ENCODE assay signal across 29 mouse cellular contexts in the genomic region with DNA sequence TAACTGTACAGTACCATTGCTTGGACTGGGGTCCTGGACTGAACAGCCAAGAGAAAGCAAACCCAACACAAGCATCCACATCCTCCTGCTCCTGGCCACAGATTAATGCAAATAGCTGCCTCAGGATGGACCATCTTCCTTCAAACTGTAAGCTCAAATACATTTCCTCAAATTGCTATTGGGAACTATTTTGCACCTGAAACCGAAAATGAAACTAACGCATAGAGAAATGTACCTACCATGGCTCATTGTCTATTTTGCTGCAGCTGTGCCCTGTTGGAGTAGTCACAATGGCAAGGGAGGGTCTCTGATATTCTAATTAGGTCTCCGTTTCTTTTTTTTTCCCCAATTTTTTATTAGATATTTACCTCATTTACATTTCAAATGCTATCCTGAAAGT. TPM values are rescaled to one million over a fixed set of nuclear protein-coding genes. Genes with fewer than 3 reads are reported as not detected.
DNase-seq lines count a peak whose midpoint lies in the region; ATAC-seq and TF ChIP-seq lines count a peak whose summit lies in the region.
"Had no signal": no experiment of that assay in that cellular context is flagged by ENCODE, and none has a peak within 500 bp of the region (broad histone marks: within the 10 kb centered on the region; RNA-seq: fewer than 3 reads in every experiment).

No protein-coding gene starts in this region.

- no peak for TF ChIP-seq CTCF in CH12.LX (conservative IDR thresholded peaks at IDR 0.05 in 1 of 2, IDR thresholded peaks at IDR 0.05 in 1 of 2; ENCODE audit: low read depth in 2 of 2, low read length in 2 of 2)

- TF ChIP-seq POLR2A in CH12.LX (IDR thresholded peaks at IDR 0.05; ENCODE audit: low read depth, low read length) = no peak

- DNase-seq in CD4-positive helper T cell, adult 2 months (ENCODE audit: low read depth, low spot score) = peak; percentile 25
- DNase-seq in CH12.LX (ENCODE audit: extremely low read depth) = peak; percentile 56
- peak; percentile 68 for DNase-seq in induced T-regulatory cell, adult 2 months (ENCODE audit: low read depth)
- no peak for DNase-seq in left cerebral cortex, adult 18-20 months (ENCODE audit: low spot score in 2 of 2)
- DNase-seq in retina, embryonic 14.5 days (ENCODE audit: low spot score) = no peak
- DNase-seq: adrenal gland, postnatal 10 days; cerebellum, adult 11 months; cerebellum, adult 8-10 months; cerebellum, postnatal 10 days; cerebellum, postnatal 36 days; embryo, embryonic 11 days; gastrocnemius, postnatal 25 days; heart, adult 2 months had no signal

- no peaks in the 10 kb centered on the region for H3K79me2 ChIP-seq in CH12.LX (replicated peaks; ENCODE audit: control insufficient read depth, extremely low read depth, insufficient read depth, poor library complexity, severe bottlenecking)

- H3K4me2 ChIP-seq in CH12.LX (ENCODE audit: insufficient read depth, low read depth, poor library complexity, severe bottlenecking) = peak overlapping the region; percentile 6; the same call in 1 of the 2 replicates
- H3K4me2 ChIP-seq in kidney, embryonic 15.5 days = no peak overlapping the region
- H3K4me2 ChIP-seq: embryonic facial prominence, embryonic 13.5 days; forebrain, embryonic 12.5 days; forebrain, embryonic 15.5 days; heart, embryonic 13.5 days; hindbrain, embryonic 12.5 days; hindbrain, embryonic 15.5 days had no signal

- H3K9ac ChIP-seq in CH12.LX (ENCODE audit: insufficient read depth, low read depth) = no peak overlapping the region
- no peak overlapping the region for H3K9ac ChIP-seq in kidney, embryonic 15.5 days
- H3K9ac ChIP-seq: embryonic facial prominence, embryonic 13.5 days; forebrain, embryonic 12.5 days; forebrain, embryonic 15.5 days; heart, embryonic 13.5 days; hindbrain, embryonic 12.5 days; hindbrain, embryonic 15.5 days had no signal

- no peak overlapping the region for H3K4me3 ChIP-seq in CH12.LX (replicated peaks in 1 of 3; ENCODE audit: low read depth in 2 of 3, low read length in 2 of 3, poor library complexity in 1 of 3)
- H3K4me3 ChIP-seq in kidney, embryonic 15.5 days (replicated peaks) = no peak overlapping the region
- H3K4me3 ChIP-seq: embryonic facial prominence, embryonic 10.5 days; embryonic facial prominence, embryonic 13.5 days; erythroblast, embryonic 14.5 days; forebrain, embryonic 12.5 days; forebrain, embryonic 15.5 days; heart, adult 2 months; heart, embryonic 10.5 days; heart, embryonic 13.5 days; hindbrain, embryonic 12.5 days; hindbrain, embryonic 15.5 days had no signal

- dilution Hi-C loops in CH12.LX (cut with MboI; ENCODE audit: extremely low pct_ligation_motif_present, extremely low pct_unique_long_range_greater_than_20kb, low sequenced_read_pairs) = no loop called here

- ATAC-seq in neutrophil, adult 5-6 weeks (ENCODE audit: extremely low read depth, insufficient number of reproducible peaks, low FRiP score, poor library complexity, severe bottlenecking) = 0 out of 2 replicates have a peak, but pooled peaks have one; percentile 19
- ATAC-seq in kidney, embryonic 15.5 days (replicated peaks; ENCODE audit: low FRiP score) = no peak
- no peak; the same call in 1 of the 2 replicates for ATAC-seq in monocyte, adult 5-6 weeks (replicated peaks; ENCODE audit: insufficient number of reproducible peaks, low FRiP score, low TSS enrichment, poor library complexity, severe bottlenecking)
- ATAC-seq: forebrain, embryonic 15.5 days; intestine, embryonic 16.5 days had no signal

- no peak overlapping the region for H3K27ac ChIP-seq in CH12.LX (ENCODE audit: insufficient read depth, low read depth)
- H3K27ac ChIP-seq in kidney, embryonic 15.5 days = no peak overlapping the region
- H3K27ac ChIP-seq: embryonic facial prominence, embryonic 10.5 days; embryonic facial prominence, embryonic 13.5 days; forebrain, embryonic 12.5 days; forebrain, embryonic 15.5 days; heart, adult 2 months; heart, embryonic 10.5 days; heart, embryonic 13.5 days; hindbrain, embryonic 12.5 days; hindbrain, embryonic 15.5 days had no signal

- in situ Hi-C loops in CH12.LX (cut with MboI; ENCODE audit: low pct_ligation_motif_present, low pct_unique_long_range_greater_than_20kb, low sequenced_read_pairs) = loop anchor here (5.0 kb wide), 1 partner anchor 35 kb away; no protein-coding TSS in a partner anchor

- peaks cover 2% of the 10 kb centered on the region for H3K9me3 ChIP-seq in CH12.LX (replicated peaks; ENCODE audit: low read length)
- no peaks in the 10 kb centered on the region for H3K9me3 ChIP-seq in kidney, embryonic 15.5 days (replicated peaks)
- H3K9me3 ChIP-seq: embryonic facial prominence, embryonic 10.5 days; embryonic facial prominence, embryonic 13.5 days; forebrain, embryonic 12.5 days; forebrain, embryonic 15.5 days; heart, embryonic 10.5 days; heart, embryonic 13.5 days; hindbrain, embryonic 12.5 days; hindbrain, embryonic 15.5 days had no signal

- no peaks in the 10 kb centered on the region for H3K27me3 ChIP-seq in CH12.LX (replicated peaks)
- no peaks in the 10 kb centered on the region for H3K27me3 ChIP-seq in kidney, embryonic 15.5 days
- H3K27me3 ChIP-seq: embryonic facial prominence, embryonic 13.5 days; forebrain, embryonic 12.5 days; forebrain, embryonic 15.5 days; heart, embryonic 13.5 days; hindbrain, embryonic 12.5 days; hindbrain, embryonic 15.5 days had no signal

- no peaks in the 10 kb centered on the region for H3K36me3 ChIP-seq in CH12.LX (replicated peaks in 1 of 2; ENCODE audit: control insufficient read depth in 1 of 2, insufficient read depth in 1 of 2, low read length in 1 of 2)
- no peaks in the 10 kb centered on the region for H3K36me3 ChIP-seq in kidney, embryonic 15.5 days
- H3K36me3 ChIP-seq: embryonic facial prominence, embryonic 10.5 days; embryonic facial prominence, embryonic 13.5 days; forebrain, embryonic 12.5 days; forebrain, embryonic 15.5 days; heart, embryonic 10.5 days; heart, embryonic 13.5 days; hindbrain, embryonic 12.5 days; hindbrain, embryonic 15.5 days had no signal

- WGBS in kidney, embryonic 15.5 days = 94% methylated on average over 3 of the region's 3 CpGs

- peak; percentile 90 for TF ChIP-seq EP300 in CH12.LX (IDR thresholded peaks at IDR 0.05; ENCODE audit: low read length)

- peaks cover 19 to 52% of the 10 kb centered on the region in 2 experiments for H3K4me1 ChIP-seq in CH12.LX (ENCODE audit: control insufficient read depth in 1 of 2, insufficient read depth in 2 of 2)
- no peaks in the 10 kb centered on the region for H3K4me1 ChIP-seq in kidney, embryonic 15.5 days
- H3K4me1 ChIP-seq: embryonic facial prominence, embryonic 10.5 days; embryonic facial prominence, embryonic 13.5 days; forebrain, embryonic 12.5 days; forebrain, embryonic 15.5 days; heart, embryonic 10.5 days; heart, embryonic 13.5 days; hindbrain, embryonic 12.5 days; hindbrain, embryonic 15.5 days had no signal

- no peak; the same call in 1 of the 2 replicates for TF ChIP-seq RAD21 in CH12.LX (IDR thresholded peaks at IDR 0.05; ENCODE audit: low read depth, low read length)

TF ChIP-seq in CH12.LX, 34 proteins besides CTCF, POLR2A, EP300 and RAD21 (continues in another document):
- TF ChIP-seq NRF1 (IDR thresholded peaks at IDR 0.05; ENCODE audit: low read depth, low read length) (no peak), TBP (conservative IDR thresholded peaks at IDR 0.05; ENCODE audit: low read depth, low read length) (no peak), SIN3A (IDR thresholded peaks at IDR 0.05; ENCODE audit: low read length) (peak; percentile 18; the same call in 1 of the 2 replicates), NELFE (IDR thresholded peaks at IDR 0.05; ENCODE audit: low read depth, low read length) (no peak), ZMIZ1 (IDR thresholded peaks at IDR 0.05; ENCODE audit: low read depth, low read length) (no peak), ZNF384 (IDR thresholded peaks at IDR 0.05; ENCODE audit: low read depth, low read length) (peak; percentile 52), USF1 (IDR thresholded peaks at IDR 0.05; ENCODE audit: low read depth, low read length) (no peak), MAZ (IDR thresholded peaks at IDR 0.05; ENCODE audit: low read depth, low read length) (peak; percentile 46; the same call in 1 of the 2 replicates), MEF2A (IDR thresholded peaks at IDR 0.05; ENCODE audit: borderline replicate concordance, low read depth, low read length) (peak; percentile 84), RCOR1 (conservative IDR thresholded peaks at IDR 0.05; ENCODE audit: low read depth, low read length) (no peak), IRF4 (IDR thresholded peaks at IDR 0.05; ENCODE audit: low read depth, low read length) (peak; percentile 94), JUND (conservative IDR thresholded peaks at IDR 0.05; ENCODE audit: low read depth, low read length) (peak; percentile 59; the same call in 1 of the 2 replicates), E2F4 (IDR thresholded peaks at IDR 0.05; ENCODE audit: insufficient replicate concordance, low read depth, low read length) (0 out of 2 replicates have a peak, but pooled peaks have one; percentile 28), CHD1 (IDR thresholded peaks at IDR 0.05; ENCODE audit: low read depth, low read length) (no peak), MAX (IDR thresholded peaks at IDR 0.05; ENCODE audit: low read length) (no peak), ETS1 (conservative IDR thresholded peaks at IDR 0.05; ENCODE audit: low read depth, low read length) (peak; percentile 85), TCF12 (IDR thresholded peaks at IDR 0.05; ENCODE audit: low read depth, low read length) (peak; percentile 68), PAX5 (IDR thresholded peaks at IDR 0.05; ENCODE audit: low read length) (no peak), UBTF (IDR thresholded peaks at IDR 0.05; ENCODE audit: low read depth, low read length) (no peak), GABPA (IDR thresholded peaks at IDR 0.05; ENCODE audit: insufficient replicate concordance, low read depth, low read length) (no peak)

RNA-seq across cellular contexts. Expression of gene Ildr1, which starts 11.9 kb away (rescaled TPM):
- total RNA-seq in CH12.LX (2012; rRNA removed) = 0.34 and 0.76 TPM in 2 replicates
- 0.34 and 0.80 TPM in 2 replicates for total RNA-seq in CH12.LX (2014; rRNA removed)
- polyA plus RNA-seq in CH12.LX (2012; ENCODE audit: insufficient read length, low read depth) = 0.81 and 1.1 TPM in 2 replicates
- total RNA-seq in neutrophil, adult 5-6 weeks (2017) = 3.8 and 4.4 TPM in 2 replicates
- 4.8 and 6.8 TPM in 2 replicates for polyA plus RNA-seq in kidney, embryonic 15.5 days (2015; fragmentation: Nextera tagmentation; extraction: Ambion mirVana)
- under 1 TPM; 0.12 to 0.40 TPM for total RNA-seq in left cerebral cortex, adult 18-20 months (2021)
- total RNA-seq in monocyte, adult 5-6 weeks (2017) = 2.0 to 2.3 TPM in 2 of 3 replicates, not detected in the other
- total RNA-seq: adrenal gland, adult 18-20 months; heart, adult 2 months; heart, postnatal 25 days had no signal
- polyA plus RNA-seq: C2C12; erythroblast, embryonic 14.5 days had no signal

RNA-seq across cellular contexts. Expression of gene Cd86, which starts 15.9 kb away (rescaled TPM):
- total RNA-seq in CH12.LX (2012; rRNA removed) (60.0 and 113 TPM in 2 replicates), CH12.LX (2014; rRNA removed) (191 and 196 TPM in 2 replicates)
- 91.9 and 102 TPM in 2 replicates for polyA plus RNA-seq in CH12.LX (2012; ENCODE audit: insufficient read length, low read depth)
- 50.7 and 56.0 TPM in 2 replicates for total RNA-seq in neutrophil, adult 5-6 weeks (2017)
- 1.3 and 1.4 TPM in 2 replicates for polyA plus RNA-seq in kidney, embryonic 15.5 days (2015; fragmentation: Nextera tagmentation; extraction: Ambion mirVana)
- 1 to 10 TPM in 1 of 2 experiments, under 1 TPM in 1; 0.98 to 1.9 TPM for total RNA-seq in left cerebral cortex, adult 18-20 months (2021)
- 63.3 to 72.4 TPM (median 72.1 TPM) in 3 replicates for total RNA-seq in monocyte, adult 5-6 weeks (2017)
- polyA plus RNA-seq: C2C12; erythroblast, embryonic 14.5 days had no signal

Comparison
In these comparisons a context has a peak if more than half of its experiments do, and no peak if none do; other contexts are left out.
1. DNase-seq: peak in CD4-positive helper T cell, adult 2 months (single experiment), CH12.LX (single experiment) and induced T-regulatory cell, adult 2 months (single experiment); none in left cerebral cortex, adult 18-20 months (0 of 2) and retina, embryonic 14.5 days (single experiment).
2. RNA of gene Cd86, which starts 15.9 kb away (total RNA-seq): 60.0 to 196 TPM in CH12.LX, 63.3 to 72.4 TPM in monocyte, adult 5-6 weeks and 50.7 to 56.0 TPM in neutrophil, adult 5-6 weeks; 0.98 to 1.9 TPM in left cerebral cortex, adult 18-20 months; every median in the first group is over 10 times any median in the second.